Mouse (Mus musculus): ENCODE measurements at regions not wholly inside any gene's neighbourhood (a gene's known extent, or its start where the extent isn't known, plus 50 kb on each side); places are given as distances from the start of the nearest gene placed in this dataset.
"Not testable (repeated sequence)": the region's sequence is repeated elsewhere in the genome, so short reads cannot be mapped to it uniquely, and the experiment has no call there.

- Histone ChIP-seq H3K4me2 (ENCODE audit: low read depth, low read length) (no peak overlapping the region), H3K9ac (ENCODE audit: low read length) (no peak overlapping the region), H3K4me1 (replicated peaks; ENCODE audit: control insufficient read depth, insufficient read depth, low read length) (no peaks in the 10 kb centered on the region), H3K36me3 (ENCODE audit: control insufficient read depth, insufficient read depth, low read length) (no peaks in the 10 kb centered on the region), H3K27me3 (ENCODE audit: control insufficient read depth, insufficient read depth, low read depth, low read length) (no peaks in the 10 kb centered on the region), H3K9me3 (ENCODE audit: control insufficient read depth, low read length) (no peaks in the 10 kb centered on the region), H3K27ac (ENCODE audit: low read length) (no peak overlapping the region), H3K4me3 (ENCODE audit: low read length) (no peak overlapping the region)
- 73% methylated on average over 4 of the region's 4 CpGs for WGBS
- ATAC-seq (ENCODE audit: low read depth), result no peak
These were observed 76.8 kb upstream of the Smg1 start for GRCm38 (mm10) chr7:118320307-118320706.

- Histone ChIP-seq H3K36me3 (ENCODE audit: control insufficient read depth, insufficient read depth, low read length) (no peaks in the 10 kb centered on the region), H3K27ac (ENCODE audit: low read length) (no peak overlapping the region), H3K9ac (ENCODE audit: low read length) (no peak overlapping the region), H3K9me3 (ENCODE audit: control insufficient read depth, low read length) (no peaks in the 10 kb centered on the region), H3K27me3 (ENCODE audit: control insufficient read depth, insufficient read depth, low read depth, low read length) (no peaks in the 10 kb centered on the region), H3K4me3 (ENCODE audit: low read length) (no peak overlapping the region), H3K4me1 (replicated peaks; ENCODE audit: control insufficient read depth, insufficient read depth, low read length) (no peaks in the 10 kb centered on the region), H3K4me2 (ENCODE audit: low read depth, low read length) (no peak overlapping the region)
- ATAC-seq (ENCODE audit: low read depth), result no peak
- WGBS, result 52% methylated on average over 12 of the region's 12 CpGs
These were observed 75.1 kb upstream of the Smg1 start for GRCm38 (mm10) chr7:118318432-118319135.

GRCm38 (mm10) chr7:118314886-118315285, 71.4 kb upstream of the Smg1 start:
- not testable (repeated sequence) for H3K4me3 ChIP-seq (ENCODE audit: low read length); H3K4me1 ChIP-seq (replicated peaks; ENCODE audit: control insufficient read depth, insufficient read depth, low read length); H3K4me2 ChIP-seq (ENCODE audit: low read depth, low read length); H3K9ac ChIP-seq (ENCODE audit: low read length); H3K36me3 ChIP-seq (ENCODE audit: control insufficient read depth, insufficient read depth, low read length); H3K27ac ChIP-seq (ENCODE audit: low read length); H3K9me3 ChIP-seq (ENCODE audit: control insufficient read depth, low read length); ATAC-seq (ENCODE audit: low read depth); H3K27me3 ChIP-seq (ENCODE audit: control insufficient read depth, insufficient read depth, low read depth, low read length)
- 56% methylated on average over 10 of the region's 10 CpGs for WGBS

DNA sequence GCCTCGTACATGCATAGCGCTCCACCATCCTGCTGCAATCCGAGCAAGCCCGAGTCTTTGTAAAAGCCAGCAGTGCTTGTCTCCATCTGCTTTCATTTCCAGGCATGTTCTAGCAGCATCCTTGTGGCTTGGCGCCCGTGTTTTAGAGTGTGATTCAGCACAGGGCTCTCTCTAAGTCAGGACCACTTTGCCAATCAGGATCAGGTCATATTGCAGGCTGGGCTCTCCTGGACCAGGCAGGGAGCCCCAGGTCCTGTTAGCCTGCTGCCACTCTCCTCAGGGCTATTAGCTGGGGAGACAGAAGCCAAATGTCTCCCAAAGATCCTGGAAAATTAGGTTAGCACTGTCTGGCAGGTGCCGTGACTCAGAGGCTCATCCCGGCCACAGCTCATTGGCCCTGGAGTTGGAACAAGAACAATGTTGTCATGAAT, 70.8 kb upstream of the Smg1 start:
- Histone ChIP-seq H3K9ac (ENCODE audit: low read length) (no peak overlapping the region), H3K4me1 (replicated peaks; ENCODE audit: control insufficient read depth, insufficient read depth, low read length) (no peaks in the 10 kb centered on the region), H3K36me3 (ENCODE audit: control insufficient read depth, insufficient read depth, low read length) (no peaks in the 10 kb centered on the region), H3K9me3 (ENCODE audit: control insufficient read depth, low read length) (no peaks in the 10 kb centered on the region), H3K4me3 (ENCODE audit: low read length) (no peak overlapping the region), H3K4me2 (ENCODE audit: low read depth, low read length) (no peak overlapping the region), H3K27me3 (ENCODE audit: control insufficient read depth, insufficient read depth, low read depth, low read length) (no peaks in the 10 kb centered on the region), H3K27ac (ENCODE audit: low read length) (no peak overlapping the region)
- 78% methylated on average over 8 of the region's 8 CpGs for WGBS
- ATAC-seq (ENCODE audit: low read depth), result no peak

DNA sequence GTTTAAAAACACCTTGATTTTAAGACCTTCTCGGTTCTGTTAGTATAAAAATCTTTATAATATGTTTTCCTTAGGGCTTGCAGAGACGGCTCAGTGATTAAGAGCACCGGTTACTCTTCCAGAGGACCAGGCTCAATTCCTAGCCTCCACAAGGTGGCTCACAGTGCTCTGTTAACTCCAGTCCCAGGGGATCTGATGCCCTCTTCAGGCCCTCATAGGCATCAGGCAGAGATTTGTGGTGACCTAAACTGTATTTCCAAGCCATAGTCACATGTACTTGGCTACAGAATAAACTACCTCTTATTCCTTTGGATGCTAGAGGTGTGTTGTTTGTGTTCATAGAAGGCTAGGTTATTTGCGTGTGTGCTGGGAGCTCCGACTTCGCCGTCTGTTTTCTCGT, 70.3 kb upstream of the Smg1 start:
- no peak overlapping the region for H3K4me3 ChIP-seq (ENCODE audit: low read length)
- H3K9me3 ChIP-seq (ENCODE audit: control insufficient read depth, low read length), result no peaks in the 10 kb centered on the region
- H3K9ac ChIP-seq (ENCODE audit: low read length), result no peak overlapping the region
- no peak for ATAC-seq (ENCODE audit: low read depth)
- no peak overlapping the region for H3K4me2 ChIP-seq (ENCODE audit: low read depth, low read length)
- no peaks in the 10 kb centered on the region for H3K36me3 ChIP-seq (ENCODE audit: control insufficient read depth, insufficient read depth, low read length)
- H3K27ac ChIP-seq (ENCODE audit: low read length), result no peak overlapping the region
- H3K27me3 ChIP-seq (ENCODE audit: control insufficient read depth, insufficient read depth, low read depth, low read length), result no peaks in the 10 kb centered on the region
- no peaks in the 10 kb centered on the region for H3K4me1 ChIP-seq (replicated peaks; ENCODE audit: control insufficient read depth, insufficient read depth, low read length)
- WGBS, result 62% methylated on average over 8 of the region's 8 CpGs

- Histone ChIP-seq H3K9me3 (ENCODE audit: control insufficient read depth, low read length) (no peaks in the 10 kb centered on the region), H3K27ac (ENCODE audit: low read length) (no peak overlapping the region), H3K27me3 (ENCODE audit: control insufficient read depth, insufficient read depth, low read depth, low read length) (no peaks in the 10 kb centered on the region), H3K4me1 (replicated peaks; ENCODE audit: control insufficient read depth, insufficient read depth, low read length) (no peaks in the 10 kb centered on the region), H3K9ac (ENCODE audit: low read length) (no peak overlapping the region), H3K36me3 (ENCODE audit: control insufficient read depth, insufficient read depth, low read length) (no peaks in the 10 kb centered on the region), H3K4me2 (ENCODE audit: low read depth, low read length) (no peak overlapping the region), H3K4me3 (ENCODE audit: low read length) (no peak overlapping the region)
- no peak for ATAC-seq (ENCODE audit: low read depth)
- 45% methylated on average over 5 of the region's 5 CpGs for WGBS
These were observed 66.3 kb upstream of the Smg1 start for GRCm38 (mm10) chr7:118309733-118310132.

DNA sequence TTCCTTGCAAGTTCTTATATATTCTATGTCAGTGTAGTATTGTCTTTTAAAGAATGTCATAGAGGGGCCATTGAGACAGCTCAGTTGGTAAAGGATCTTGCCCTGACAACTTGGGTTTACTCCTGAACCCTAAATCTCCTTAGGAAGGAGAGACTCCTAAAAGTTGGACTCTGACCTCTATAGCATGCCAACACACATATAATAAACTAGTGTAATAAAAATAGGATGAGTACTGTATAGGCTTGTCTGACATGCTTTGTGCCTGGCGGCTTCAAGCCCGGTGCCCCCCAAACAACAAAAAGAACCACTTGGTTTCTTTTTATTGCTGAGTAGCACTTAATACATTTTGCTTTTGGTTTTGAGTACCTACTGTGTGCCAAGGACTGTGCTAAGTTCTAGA, 65.4 kb upstream of the Smg1 start:
- H3K27me3 ChIP-seq (ENCODE audit: control insufficient read depth, insufficient read depth, low read depth, low read length), result no peaks in the 10 kb centered on the region
- no peak overlapping the region for H3K4me2 ChIP-seq (ENCODE audit: low read depth, low read length)
- 95% methylated on average over 2 of the region's 2 CpGs for WGBS
- no peak for ATAC-seq (ENCODE audit: low read depth)
- H3K9ac ChIP-seq (ENCODE audit: low read length), result no peak overlapping the region
- H3K4me1 ChIP-seq (replicated peaks; ENCODE audit: control insufficient read depth, insufficient read depth, low read length), result no peaks in the 10 kb centered on the region
- no peak overlapping the region for H3K27ac ChIP-seq (ENCODE audit: low read length)
- H3K36me3 ChIP-seq (ENCODE audit: control insufficient read depth, insufficient read depth, low read length), result no peaks in the 10 kb centered on the region
- no peak overlapping the region for H3K4me3 ChIP-seq (ENCODE audit: low read length)
- no peaks in the 10 kb centered on the region for H3K9me3 ChIP-seq (ENCODE audit: control insufficient read depth, low read length)

- H3K4me1 ChIP-seq (replicated peaks; ENCODE audit: control insufficient read depth, insufficient read depth, low read length), result no peaks in the 10 kb centered on the region
- under 1% methylated on average over 8 of the region's 8 CpGs for WGBS
- no peak overlapping the region for H3K4me3 ChIP-seq (ENCODE audit: low read length)
- H3K27ac ChIP-seq (ENCODE audit: low read length), result no peak overlapping the region
- no peaks in the 10 kb centered on the region for H3K27me3 ChIP-seq (ENCODE audit: control insufficient read depth, insufficient read depth, low read depth, low read length)
- H3K36me3 ChIP-seq (ENCODE audit: control insufficient read depth, insufficient read depth, low read length), result no peaks in the 10 kb centered on the region
- no peaks in the 10 kb centered on the region for H3K9me3 ChIP-seq (ENCODE audit: control insufficient read depth, low read length)
- H3K4me2 ChIP-seq (ENCODE audit: low read depth, low read length), result no peak overlapping the region
- peak; percentile 66 for ATAC-seq (ENCODE audit: low read depth)
- H3K9ac ChIP-seq (ENCODE audit: low read length), result no peak overlapping the region
These were observed 61.3 kb upstream of the Smg1 start for GRCm38 (mm10) chr7:118304812-118305211.

DNA sequence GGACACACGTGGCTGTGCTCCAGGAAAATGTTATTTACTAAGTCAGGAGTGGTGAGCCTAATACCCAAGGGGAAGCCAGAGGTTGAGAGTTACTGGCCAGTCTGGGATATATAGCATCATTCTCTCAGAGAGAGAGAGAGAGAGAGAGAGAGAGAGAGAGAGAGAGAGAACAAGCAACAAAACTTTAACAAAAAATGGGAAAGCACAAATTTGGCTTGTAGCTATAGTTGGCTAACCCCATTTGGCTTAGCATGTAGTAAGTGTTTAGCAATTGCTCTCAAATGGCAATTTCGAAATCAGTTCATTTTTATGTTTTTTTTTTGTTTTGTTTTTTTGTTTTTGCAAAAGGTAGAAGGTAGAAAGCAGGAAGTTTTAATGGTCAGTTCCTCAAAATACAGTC, 60.9 kb upstream of the Smg1 start:
- Histone ChIP-seq H3K36me3 (ENCODE audit: control insufficient read depth, insufficient read depth, low read length) (no peaks in the 10 kb centered on the region), H3K4me1 (replicated peaks; ENCODE audit: control insufficient read depth, insufficient read depth, low read length) (no peaks in the 10 kb centered on the region), H3K27ac (ENCODE audit: low read length) (no peak overlapping the region), H3K9ac (ENCODE audit: low read length) (no peak overlapping the region), H3K27me3 (ENCODE audit: control insufficient read depth, insufficient read depth, low read depth, low read length) (no peaks in the 10 kb centered on the region), H3K4me3 (ENCODE audit: low read length) (no peak overlapping the region), H3K9me3 (ENCODE audit: control insufficient read depth, low read length) (no peaks in the 10 kb centered on the region), H3K4me2 (ENCODE audit: low read depth, low read length) (no peak overlapping the region)
- no peak for ATAC-seq (ENCODE audit: low read depth)
- WGBS, result 52% methylated on average over 2 of the region's 2 CpGs

- H3K27ac ChIP-seq (ENCODE audit: low read length), result no peak overlapping the region
- no peaks in the 10 kb centered on the region for H3K4me1 ChIP-seq (replicated peaks; ENCODE audit: control insufficient read depth, insufficient read depth, low read length)
- H3K9me3 ChIP-seq (ENCODE audit: control insufficient read depth, low read length), result no peaks in the 10 kb centered on the region
- H3K4me3 ChIP-seq (ENCODE audit: low read length), result no peak overlapping the region
- no peak for ATAC-seq (ENCODE audit: low read depth)
- 75% methylated on average over 6 of the region's 6 CpGs for WGBS
- no peaks in the 10 kb centered on the region for H3K36me3 ChIP-seq (ENCODE audit: control insufficient read depth, insufficient read depth, low read length)
- no peaks in the 10 kb centered on the region for H3K27me3 ChIP-seq (ENCODE audit: control insufficient read depth, insufficient read depth, low read depth, low read length)
- no peak overlapping the region for H3K4me2 ChIP-seq (ENCODE audit: low read depth, low read length)
- H3K9ac ChIP-seq (ENCODE audit: low read length), result no peak overlapping the region
These were observed 60.5 kb upstream of the Smg1 start for GRCm38 (mm10) chr7:118303921-118304320.

All from lung, embryonic 16.5 days (tissue).